Mouse (Mus musculus): ENCODE results near the gene Rin2.

GRCm38 (mm10) chr2:145675142-145675755 is at the start of gene Rin2:
- TF ChIP-seq CTCF (IDR thresholded peaks at IDR 0.05), result no peak
- TF ChIP-seq EP300 (IDR thresholded peaks at IDR 0.05), result no peak

Data from lung, postnatal 0 days (tissue).